Mouse (Mus musculus) left cerebral cortex, adult 18-20 months (tissue): Measurements from ENCODE around the gene Gm37240. TPM values are rescaled to one million over a fixed set of nuclear protein-coding genes. Genes with fewer than 3 reads are reported as not detected.

Source experiments
- DNase-seq, 2 experiments: peaks; one replicate each; pipeline ENCODE4 v3.0.0; 2021 to 2022; ENCODE audit warnings: low spot score in 2 of 2, mixed read lengths in 1 of 2
- total RNA-seq, 2 experiments: library from RNA; stranded (reverse); gene quantifications; 2 replicates each; pipeline ENCODE4 v1.2.3; 2021

Gene Gm37240
- total RNA-seq, 2 experiments from 2014 or later, result 2.3 TPM; not detected in 1

DNA sequence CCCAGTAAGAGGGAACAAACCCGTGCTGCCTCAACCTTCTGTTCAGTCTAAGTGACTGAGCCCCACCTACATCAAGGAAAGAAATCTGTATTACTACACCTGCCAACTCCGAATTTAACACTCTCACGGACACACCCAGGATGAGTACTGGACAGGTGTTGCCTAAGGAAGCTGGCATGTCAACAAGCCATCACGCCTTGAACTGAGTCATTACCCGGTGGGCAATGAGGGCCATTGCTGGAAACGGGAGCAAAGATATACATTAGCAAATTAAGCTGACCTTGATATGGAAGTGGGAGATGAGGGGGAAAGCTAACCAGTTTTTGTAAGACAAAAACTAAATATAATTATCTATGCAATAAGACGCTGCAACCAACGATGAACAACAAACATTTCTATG lies 7.2 kb downstream of the Gm37240 start:
- no peak for DNase-seq

DNA sequence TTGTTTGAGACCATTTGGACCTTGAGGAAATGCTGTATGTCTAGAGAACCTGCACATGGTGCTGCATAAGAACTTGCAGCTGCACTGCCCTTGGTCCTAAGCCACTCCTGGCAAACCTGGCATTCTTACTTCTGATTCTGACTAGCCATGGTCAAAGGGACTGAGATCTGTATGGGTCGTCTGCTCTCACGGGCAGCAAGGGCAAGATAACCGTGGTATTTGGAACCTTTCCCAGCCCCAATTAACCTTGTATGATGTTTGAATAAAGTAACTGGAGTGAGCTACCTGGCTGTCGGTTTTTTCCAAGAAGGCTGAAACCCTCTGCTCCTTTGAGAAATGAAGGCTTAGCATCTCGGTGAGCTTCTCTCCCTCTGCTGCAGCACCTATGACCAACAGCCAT lies 8.4 kb downstream of the Gm37240 start:
- no peak for DNase-seq

DNA sequence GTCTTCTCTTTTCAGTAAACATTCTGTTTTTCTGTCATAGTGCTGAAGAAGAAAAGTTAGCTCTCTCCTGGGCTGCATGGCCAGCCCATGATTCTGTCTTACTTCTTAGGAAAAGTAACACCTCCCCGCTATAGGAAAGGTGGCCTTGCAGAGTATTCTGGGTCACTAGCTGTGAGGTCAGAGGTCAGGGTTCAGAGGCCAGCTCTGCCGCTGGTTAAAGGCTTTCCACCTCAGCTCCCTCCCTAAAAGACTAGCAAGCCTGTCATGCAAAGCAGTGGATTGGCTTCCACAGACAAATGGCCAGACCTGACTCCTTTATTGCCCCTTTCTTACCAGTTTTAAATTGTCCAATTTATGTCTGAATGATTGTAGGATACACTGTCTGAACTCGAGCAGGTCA lies 23.3 kb downstream of the Gm37240 start:
- no peak for DNase-seq

- no peak for DNase-seq
Measured at GRCm38 (mm10) chr3:85862886-85863285, 24.4 kb downstream of the Gm37240 start.

- DNase-seq, result no peak
Measured at GRCm38 (mm10) chr3:85860996-85861395, 26.3 kb downstream of the Gm37240 start.

DNA sequence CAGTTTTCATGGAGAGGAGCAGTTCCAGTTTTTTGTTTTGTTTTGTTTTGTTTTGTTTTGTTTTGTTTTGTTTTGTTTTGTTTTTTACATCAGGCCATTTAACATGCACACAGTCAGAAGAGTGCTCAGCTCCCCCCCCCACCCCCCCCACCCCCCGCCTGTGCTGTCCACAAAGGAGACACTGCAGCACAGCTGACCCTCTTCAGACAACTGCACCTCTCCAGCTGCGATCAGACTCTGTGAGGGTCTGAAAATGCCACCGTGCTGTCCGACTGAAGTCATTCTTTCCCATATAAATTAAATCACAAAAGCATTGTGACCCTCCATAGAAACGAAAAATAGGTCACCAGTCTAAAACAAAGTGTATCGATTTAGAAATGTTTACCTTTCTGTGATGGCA lies 28.0 kb downstream of the Gm37240 start:
- no peak for DNase-seq

- DNase-seq, result no peak
Measured at GRCm38 (mm10) chr3:85858140-85859135, 28.9 kb downstream of the Gm37240 start.

DNA sequence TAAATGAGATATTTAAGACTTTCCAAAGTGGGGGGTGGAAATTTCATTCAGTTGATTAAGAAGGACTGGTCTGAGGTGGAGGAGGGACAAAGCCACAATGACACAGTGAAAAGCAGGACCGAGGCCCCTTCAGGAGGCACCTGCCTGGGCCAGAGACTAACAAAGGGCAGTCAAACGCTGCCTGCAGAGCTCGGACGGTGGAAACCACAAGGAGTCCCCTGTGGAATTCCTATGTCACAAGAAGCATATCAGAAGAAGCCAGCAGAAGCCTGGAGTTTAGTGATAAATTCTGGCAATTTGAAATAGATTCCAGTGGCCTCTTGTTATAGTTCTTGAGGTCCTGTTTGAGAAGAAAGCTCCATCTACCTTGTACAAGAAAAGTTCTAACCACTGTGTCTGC lies 30.2 kb downstream of the Gm37240 start:
- DNase-seq, result no peak

GRCm38 (mm10) chr3:85855947-85856346 lies 31.4 kb downstream of the Gm37240 start:
- no peak for DNase-seq

- DNase-seq, result no peak
Measured at GRCm38 (mm10) chr3:85855043-85855442, 32.3 kb downstream of the Gm37240 start.

DNA sequence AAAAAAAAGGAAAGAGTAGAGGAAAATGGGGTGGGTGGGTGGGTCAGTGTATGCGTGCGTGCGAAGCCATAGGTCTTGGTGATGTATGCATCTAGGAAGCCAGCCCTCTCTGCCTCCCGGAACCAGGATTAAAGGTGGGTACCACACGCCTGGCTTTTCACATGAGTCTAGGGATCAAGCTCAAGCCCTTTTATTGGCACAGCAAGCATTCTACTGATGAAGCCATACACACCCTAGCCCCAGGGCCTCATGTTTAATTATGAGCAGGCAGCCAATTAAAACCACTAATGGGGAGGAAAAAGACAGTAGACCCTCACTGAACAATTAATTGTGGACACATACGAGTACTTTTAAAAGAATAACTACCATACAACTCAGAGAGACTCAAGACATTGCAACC lies 33.2 kb downstream of the Gm37240 start:
- no peak for DNase-seq

- no peak for DNase-seq
Measured at GRCm38 (mm10) chr3:85853715-85854114, 33.6 kb downstream of the Gm37240 start.

DNA sequence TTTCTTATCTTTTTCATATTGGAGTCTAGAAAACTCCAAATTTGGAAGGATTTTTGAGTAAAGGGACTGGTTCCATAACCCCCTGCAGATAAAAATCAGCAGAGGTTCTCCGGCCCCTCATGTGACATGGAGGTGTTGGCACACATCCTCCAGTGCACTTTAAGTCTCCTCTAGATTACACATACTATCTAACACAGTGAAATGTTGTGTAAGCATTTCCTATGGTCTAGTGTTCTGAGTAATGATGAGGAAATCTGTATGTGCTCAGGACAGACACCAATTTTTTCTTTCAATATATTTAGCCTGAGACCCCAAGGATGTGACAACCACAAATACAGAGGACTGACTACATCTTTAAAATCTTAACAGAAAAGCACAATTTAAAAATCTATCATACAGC lies 37.2 kb downstream of the Gm37240 start:
- no peak for DNase-seq

- DNase-seq, result no peak
Measured at GRCm38 (mm10) chr3:85846316-85846715, 41.0 kb downstream of the Gm37240 start.

DNA sequence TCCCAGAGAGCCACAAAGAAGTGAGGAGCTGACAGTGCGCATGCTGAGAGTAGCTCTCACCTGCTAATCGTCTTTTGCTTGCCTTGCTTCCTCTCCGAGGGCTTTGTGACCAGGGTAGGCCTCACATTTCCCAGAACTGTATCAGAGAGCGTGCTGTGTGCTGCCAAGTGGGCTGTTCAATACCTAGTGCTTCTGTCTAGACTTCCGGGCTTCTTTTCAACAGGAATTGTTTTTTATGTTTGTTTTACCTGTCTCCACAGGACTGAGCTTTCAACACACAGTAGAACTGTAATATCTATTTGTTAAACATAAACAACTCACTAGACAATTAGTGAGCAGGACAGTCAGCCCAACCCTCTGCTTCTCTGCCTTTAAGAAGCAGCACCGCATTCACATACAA lies 42.0 kb downstream of the Gm37240 start:
- no peak for DNase-seq

DNA sequence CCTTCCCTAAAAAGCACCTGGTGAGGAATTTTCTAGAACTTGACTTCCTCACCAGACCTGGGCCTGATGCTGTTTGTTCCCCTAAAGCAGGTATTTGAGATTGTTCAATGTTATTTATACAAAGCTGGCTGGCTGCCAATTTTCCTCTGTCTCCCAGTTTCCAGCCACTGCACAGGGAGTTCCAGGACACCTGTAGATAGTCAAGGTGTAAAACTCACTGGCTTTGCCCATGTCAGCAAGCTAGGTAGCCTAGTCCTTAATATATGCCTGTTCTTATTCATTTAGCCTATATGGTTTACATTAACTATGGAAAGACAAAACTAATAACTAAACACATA lies 44.5 kb downstream of the Gm37240 start:
- DNase-seq, result no peak

DNA sequence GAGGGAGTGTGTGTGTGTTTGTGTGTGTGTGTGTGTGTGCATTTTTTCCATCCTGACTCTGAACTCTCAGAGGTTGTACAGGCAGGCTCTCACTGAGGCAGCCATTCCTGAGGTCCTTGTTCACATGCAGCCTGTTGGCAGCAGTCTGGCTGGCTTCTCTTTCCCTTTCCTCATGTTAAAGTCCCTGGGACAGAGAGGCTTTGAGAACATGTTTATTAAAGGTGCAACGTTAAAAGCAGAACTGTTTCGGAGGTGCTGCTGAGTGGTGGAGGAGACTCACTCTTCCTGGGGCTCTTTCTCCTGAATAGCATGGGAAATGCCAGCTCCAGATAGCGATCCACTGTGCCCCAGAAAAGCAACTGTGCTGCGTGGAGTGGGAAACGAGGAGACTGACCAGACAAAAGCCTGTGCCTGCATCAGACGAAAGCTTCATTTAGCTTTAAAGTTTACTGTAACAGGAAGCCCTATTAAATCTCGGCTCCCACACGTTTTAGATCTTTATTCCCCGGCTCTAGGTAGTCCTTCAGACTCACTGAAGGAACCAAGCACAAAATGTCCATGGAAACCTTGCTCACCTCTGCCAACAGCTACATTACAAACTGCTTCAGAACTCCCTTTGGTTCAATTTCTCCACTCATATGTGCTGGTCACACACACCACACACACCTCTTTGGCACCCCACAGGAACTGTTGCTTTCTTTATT lies 45.0 kb downstream of the Gm37240 start:
- no peak for DNase-seq

DNA sequence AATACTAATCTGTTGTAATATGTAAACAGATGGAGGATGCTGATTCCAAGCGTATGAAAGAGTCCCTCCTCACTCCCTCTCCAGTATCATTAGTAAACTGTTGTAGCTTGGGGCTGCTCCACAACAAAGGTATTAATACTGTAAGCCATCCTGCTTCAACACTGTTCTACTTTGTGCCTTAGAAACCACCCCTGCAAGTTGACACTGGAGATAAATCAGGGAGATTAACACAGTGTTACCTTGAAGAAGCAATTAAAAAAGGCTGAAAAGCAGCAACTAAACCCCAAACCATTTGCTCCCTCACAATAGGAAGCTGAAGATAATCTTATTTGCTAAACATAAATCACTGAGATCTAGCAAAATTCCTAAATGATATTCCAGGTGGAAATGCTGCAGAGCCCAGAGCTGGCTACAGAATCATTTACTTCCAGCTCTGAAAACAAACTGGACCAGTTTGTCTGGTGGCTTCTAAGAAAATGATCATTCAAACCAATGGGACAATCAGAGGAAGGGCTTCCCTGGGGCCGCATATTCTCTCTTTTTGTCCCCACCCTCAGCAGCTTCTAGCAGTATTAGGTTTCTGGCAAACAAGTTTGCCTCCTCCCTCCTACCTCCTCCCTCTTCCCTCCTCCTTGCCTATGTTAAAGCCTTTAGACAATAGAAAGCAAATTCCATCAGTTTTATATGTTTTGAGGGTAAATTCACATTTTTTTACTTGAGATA lies 45.7 kb downstream of the Gm37240 start:
- DNase-seq, result no peak

DNA sequence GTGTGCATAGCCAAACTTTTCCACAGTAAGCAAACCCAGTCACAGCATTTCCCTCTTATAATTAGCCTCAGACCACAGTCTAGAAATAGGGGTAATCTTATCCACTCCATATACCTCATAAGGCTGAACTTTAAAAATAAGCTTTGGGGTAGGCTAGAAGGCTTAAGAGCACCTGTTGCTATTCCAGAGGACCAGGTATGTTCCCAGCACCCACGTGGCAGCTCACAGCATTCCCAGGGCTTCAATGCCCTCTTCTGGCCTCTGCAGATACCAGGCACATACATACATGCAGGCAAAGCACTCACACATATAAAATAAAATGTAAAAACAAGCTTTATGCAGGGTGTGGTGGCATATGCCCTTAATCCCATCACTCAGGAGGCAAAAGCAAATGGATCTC lies 53.7 kb downstream of the Gm37240 start:
- no peak for DNase-seq

GRCm38 (mm10) chr3:85832490-85833155 lies 54.7 kb downstream of the Gm37240 start:
- no peak for DNase-seq

- no peak for DNase-seq
Measured at GRCm38 (mm10) chr3:85831785-85832184, 55.5 kb downstream of the Gm37240 start.
